Mouse (Mus musculus) olfactory bulb, adult 2 months (tissue): Measurements from ENCODE around the gene Siah2.

Experiments
- CTCF ChIP-seq: fragments of 200-500 bp; IDR thresholded peaks from 2 replicates; pipeline ENCODE4 v1.5.1; 2012; ENCODE audit warnings: low read depth, mild to moderate bottlenecking, low read length, moderate library complexity; ENCODE audit not compliant: insufficient read depth
- POLR2A ChIP-seq: fragments of 200-500 bp; IDR thresholded peaks from 2 replicates; pipeline ENCODE4 v1.6.1; 2012; ENCODE audit warnings: mild to moderate bottlenecking, low read depth, low read length, moderate library complexity; ENCODE audit not compliant: insufficient read depth

DNA sequence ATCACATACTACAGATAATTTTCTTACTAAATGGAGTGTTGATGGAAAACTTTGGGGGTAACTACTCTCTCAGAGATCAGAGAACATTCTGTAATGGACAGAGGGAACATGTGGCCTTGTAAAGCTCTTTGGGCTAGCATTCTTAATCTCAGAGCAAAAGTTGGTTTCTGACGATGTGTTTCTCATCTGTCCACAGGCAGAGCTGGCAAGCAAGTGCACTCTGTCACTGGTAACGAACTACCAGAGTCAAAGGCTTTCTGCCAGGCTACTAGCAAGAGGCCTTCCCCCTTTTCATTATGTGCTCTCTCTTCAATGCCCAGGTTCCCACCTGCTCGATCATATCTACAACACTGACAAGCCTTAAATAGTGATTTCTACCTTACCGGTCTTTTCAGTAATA is 9.9 kb downstream of the Siah2 start:
- no peak for TF ChIP-seq POLR2A
- TF ChIP-seq CTCF = no peak
